Mouse (Mus musculus) megakaryocyte, embryonic 14.5 days (primary cell): ENCODE data around the gene Mlh3.

Experiments
- FLI1 ChIP-seq: IDR thresholded peaks from 2 replicates; pipeline ENCODE4 v1.6.1; 2012; ENCODE audit warnings: low read length, inconsistent platforms, mixed read lengths
- GATA1 ChIP-seq: IDR thresholded peaks from 3 replicates; pipeline ENCODE4 v1.6.1; 2012; ENCODE audit warnings: mixed read lengths, low read length, inconsistent platforms, borderline replicate concordance

GRCm38 (mm10) chr12:85298127-85298834 is 27.9 kb upstream of the Mlh3 start:
- no peak for TF ChIP-seq GATA1
- TF ChIP-seq FLI1 = no peak
